In genomic region chr19:23038321-23038720, GRCm38 (mm10) we compare ENCODE assay signal across 29 mouse cellular contexts.
DNase-seq lines count a peak whose midpoint lies in the region; ATAC-seq and TF ChIP-seq lines count a peak whose summit lies in the region.
"Had no signal": no experiment of that assay in that cellular context is flagged by ENCODE, and none has a peak within 500 bp of the region (broad histone marks: within the 10 kb centered on the region; RNA-seq: fewer than 3 reads in every experiment).

No protein-coding gene starts in this region.

- DNase-seq in gastrocnemius, adult 2 months, result no peak
- DNase-seq in gastrocnemius, postnatal 25 days, result no peak
- DNase-seq in liver, adult 2 months (ENCODE audit: extremely low read depth, low read depth, low spot score), result peak; percentile 96
- DNase-seq in kidney, adult 8-10 months, result peak; percentile 74 to 83
- DNase-seq in kidney, postnatal 25 days, result peak; percentile 60 to 88
- no peak for DNase-seq in midbrain, embryonic 10.5 days (ENCODE audit: low spot score)
- no peak for DNase-seq in right cerebral cortex, postnatal 25 days
- DNase-seq: adrenal gland, postnatal 10 days; cerebellum, adult 8-10 months; cerebellum, postnatal 25 days; gastrocnemius, postnatal 14 days; heart, postnatal 36 days; layer of hippocampus, postnatal 36 days; left cerebral cortex, postnatal 4 days; lung, adult 18-20 months; midbrain, embryonic 14.5 days; thymus, adult 18-20 months; thymus, postnatal 25 days had no signal

- no peak overlapping the region for H3K4me2 ChIP-seq in liver, embryonic 12.5 days
- H3K4me2 ChIP-seq: embryonic facial prominence, embryonic 15.5 days; forebrain, embryonic 12.5 days; heart, embryonic 11.5 days; hindbrain, embryonic 14.5 days; stomach, embryonic 15.5 days had no signal

- H3K79me2 ChIP-seq in liver, adult 2 months (ENCODE audit: control insufficient read depth, insufficient read depth, low read length), result no peaks in the 10 kb centered on the region

- H3K9ac ChIP-seq in liver, adult 2 months (ENCODE audit: low read depth, low read length), result no peak overlapping the region
- H3K9ac ChIP-seq in liver, embryonic 12.5 days, result no peak overlapping the region
- H3K9ac ChIP-seq: embryonic facial prominence, embryonic 15.5 days; forebrain, embryonic 12.5 days; hindbrain, embryonic 14.5 days; stomach, embryonic 15.5 days had no signal

- no peak for TF ChIP-seq CTCF in gastrocnemius, adult 2 months (IDR thresholded peaks at IDR 0.05)
- TF ChIP-seq CTCF in liver, adult 2 months (IDR thresholded peaks at IDR 0.05; ENCODE audit: low read depth, low read length), result no peak

- H3K9me3 ChIP-seq in liver, embryonic 12.5 days (replicated peaks), result no peaks in the 10 kb centered on the region
- H3K9me3 ChIP-seq in midbrain, embryonic 10.5 days (replicated peaks), result no peaks in the 10 kb centered on the region
- H3K9me3 ChIP-seq: embryonic facial prominence, embryonic 10.5 days; embryonic facial prominence, embryonic 15.5 days; forebrain, embryonic 12.5 days; G1E; stomach, embryonic 15.5 days had no signal

- WGBS in liver, adult 2 months, result 9% methylated on average over 2 of the region's 2 CpGs
- WGBS in liver, embryonic 12.5 days (ENCODE audit: insufficient replicate concordance), result 79% methylated on average over 2 of the region's 2 CpGs
- WGBS in midbrain, embryonic 10.5 days, result 90% methylated on average over 2 of the region's 2 CpGs

- no peaks in the 10 kb centered on the region for H3K27me3 ChIP-seq in liver, adult 2 months (ENCODE audit: control insufficient read depth, insufficient read depth, low read length)
- H3K27me3 ChIP-seq in liver, embryonic 12.5 days (replicated peaks), result no peaks in the 10 kb centered on the region
- H3K27me3 ChIP-seq in midbrain, embryonic 10.5 days (ENCODE audit: low read depth, poor library complexity, severe bottlenecking), result no peaks in the 10 kb centered on the region
- H3K27me3 ChIP-seq: CH12.LX; embryonic facial prominence, embryonic 15.5 days; forebrain, embryonic 12.5 days; stomach, embryonic 15.5 days had no signal

- intact Hi-C loops in gastrocnemius, adult 2 months (cut with DNase I), result no loop called here

- ATAC-seq in liver, embryonic 12.5 days, result no peak
- ATAC-seq: lung, postnatal 0 days had no signal

- TF ChIP-seq POLR2A in liver, adult 2 months (IDR thresholded peaks at IDR 0.05; ENCODE audit: extremely low read depth, insufficient read depth, low read length), result no peak

- peaks cover 24% of the 10 kb centered on the region for H3K4me1 ChIP-seq in liver, adult 2 months (ENCODE audit: control insufficient read depth, insufficient read depth, low read length)
- H3K4me1 ChIP-seq in liver, embryonic 12.5 days, result no peaks in the 10 kb centered on the region
- no peaks in the 10 kb centered on the region for H3K4me1 ChIP-seq in midbrain, embryonic 10.5 days
- H3K4me1 ChIP-seq: embryonic facial prominence, embryonic 15.5 days; stomach, embryonic 15.5 days had no signal

- peak overlapping the region; percentile 88 for H3K27ac ChIP-seq in gastrocnemius, adult 2 months
- H3K27ac ChIP-seq in liver, adult 2 months (replicated peaks; ENCODE audit: insufficient read depth, low read depth, low read length), result peak overlapping the region; percentile 85
- H3K27ac ChIP-seq in liver, embryonic 12.5 days, result no peak overlapping the region
- H3K27ac ChIP-seq in midbrain, embryonic 10.5 days (replicated peaks), result no peak overlapping the region
- H3K27ac ChIP-seq: embryonic facial prominence, embryonic 10.5 days; embryonic facial prominence, embryonic 15.5 days; forebrain, embryonic 12.5 days; hindbrain, embryonic 14.5 days; macrophage; stomach, embryonic 15.5 days had no signal

- H3K4me3 ChIP-seq in gastrocnemius, adult 2 months, result no peak overlapping the region
- no peak overlapping the region for H3K4me3 ChIP-seq in liver, adult 2 months (ENCODE audit: insufficient read depth, low read depth, low read length)
- H3K4me3 ChIP-seq in liver, embryonic 12.5 days, result no peak overlapping the region
- H3K4me3 ChIP-seq in midbrain, embryonic 10.5 days, result no peak overlapping the region
- H3K4me3 ChIP-seq: embryonic facial prominence, embryonic 10.5 days; embryonic facial prominence, embryonic 15.5 days; forebrain, embryonic 12.5 days; stomach, embryonic 15.5 days had no signal

- H3K36me3 ChIP-seq in liver, adult 2 months (ENCODE audit: control insufficient read depth, insufficient read depth, low read length), result no peaks in the 10 kb centered on the region
- no peaks in the 10 kb centered on the region for H3K36me3 ChIP-seq in liver, embryonic 12.5 days
- no peaks in the 10 kb centered on the region for H3K36me3 ChIP-seq in midbrain, embryonic 10.5 days
- H3K36me3 ChIP-seq: embryonic facial prominence, embryonic 10.5 days; embryonic facial prominence, embryonic 15.5 days; forebrain, embryonic 12.5 days; G1E; stomach, embryonic 15.5 days had no signal

Comparison
In these comparisons a context has a peak if more than half of its experiments do, and no peak if none do; other contexts are left out.
1. H3K27ac ChIP-seq: peak in gastrocnemius, adult 2 months (single experiment) and liver, adult 2 months (single experiment); none in liver, embryonic 12.5 days (single experiment) and midbrain, embryonic 10.5 days (single experiment).
2. DNase-seq: peak in liver, adult 2 months (single experiment), kidney, adult 8-10 months (2 of 2) and kidney, postnatal 25 days (2 of 2); none in gastrocnemius, adult 2 months (single experiment), gastrocnemius, postnatal 25 days (single experiment), midbrain, embryonic 10.5 days (single experiment) and right cerebral cortex, postnatal 25 days (single experiment).